Mouse (Mus musculus) ovary, adult 18-20 months (tissue): ENCODE results near the gene 1810037I17Rik.
"Not testable (repeated sequence)": the region's sequence is repeated elsewhere in the genome, so short reads cannot be mapped to it uniquely, and the experiment has no call there.

Experiments used
- DNase-seq: peaks from one replicate; pipeline ENCODE4 v3.0.0; 2022; ENCODE audit warnings: low spot score, mixed read lengths

1810037I17Rik gene

DNA sequence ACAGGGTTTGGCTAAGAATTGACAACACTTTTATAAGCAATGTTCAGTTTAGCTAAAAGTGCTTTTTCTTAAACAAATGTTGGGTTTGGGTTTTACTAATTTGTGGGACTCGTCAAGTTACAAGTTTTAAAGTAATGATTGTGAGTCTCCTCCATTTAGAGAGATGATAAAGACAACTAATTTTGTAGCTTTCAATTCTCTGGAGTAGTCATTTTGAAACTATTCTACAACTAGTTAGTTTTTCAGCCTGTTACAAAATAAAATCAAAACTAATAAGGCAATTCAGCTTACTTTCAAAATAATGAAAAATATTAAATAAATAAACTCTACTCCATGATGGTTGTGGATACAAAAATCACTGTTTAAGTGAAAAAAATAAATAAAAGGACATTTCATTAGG lies 8.5 kb downstream of the 1810037I17Rik start:
- no peak for DNase-seq

DNA sequence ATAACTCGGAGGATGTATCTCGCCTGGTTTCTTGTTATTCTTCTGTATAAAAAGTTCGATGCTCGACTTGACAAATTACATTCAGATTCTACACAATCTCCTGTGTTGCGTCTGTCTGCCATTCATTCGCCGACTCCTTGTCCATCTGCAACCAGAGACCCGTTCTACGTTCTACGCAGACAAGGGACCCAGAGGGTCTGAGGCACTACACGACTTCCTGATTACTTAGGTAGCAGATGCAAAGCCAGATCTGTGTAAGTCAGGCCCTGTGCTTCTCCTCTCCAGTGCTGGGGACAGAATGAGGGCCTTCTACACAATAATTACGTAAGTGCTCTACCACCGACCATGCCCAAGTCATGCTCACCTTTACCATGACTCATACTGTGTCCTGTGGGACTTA lies 13.2 kb downstream of the 1810037I17Rik start:
- not testable (repeated sequence) for DNase-seq

DNA sequence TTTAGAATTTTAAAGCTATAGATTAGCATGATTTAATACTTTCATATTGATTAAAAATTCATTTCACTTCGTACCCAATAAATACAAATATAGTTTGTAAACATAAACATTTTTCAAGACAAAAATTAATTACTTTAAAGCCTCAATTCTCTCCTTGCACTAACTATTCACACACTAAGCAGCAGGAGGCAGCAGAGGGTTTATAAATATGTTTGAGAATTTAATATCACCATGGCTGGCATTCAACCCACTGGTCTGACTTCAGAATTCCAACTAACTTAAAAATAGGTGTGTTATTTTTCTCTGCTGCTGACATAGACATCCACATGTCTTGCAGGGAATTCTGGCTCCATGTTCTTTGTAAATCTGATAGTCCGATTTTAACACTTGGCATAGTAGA lies 15.2 kb downstream of the 1810037I17Rik start:
- no peak for DNase-seq

DNA sequence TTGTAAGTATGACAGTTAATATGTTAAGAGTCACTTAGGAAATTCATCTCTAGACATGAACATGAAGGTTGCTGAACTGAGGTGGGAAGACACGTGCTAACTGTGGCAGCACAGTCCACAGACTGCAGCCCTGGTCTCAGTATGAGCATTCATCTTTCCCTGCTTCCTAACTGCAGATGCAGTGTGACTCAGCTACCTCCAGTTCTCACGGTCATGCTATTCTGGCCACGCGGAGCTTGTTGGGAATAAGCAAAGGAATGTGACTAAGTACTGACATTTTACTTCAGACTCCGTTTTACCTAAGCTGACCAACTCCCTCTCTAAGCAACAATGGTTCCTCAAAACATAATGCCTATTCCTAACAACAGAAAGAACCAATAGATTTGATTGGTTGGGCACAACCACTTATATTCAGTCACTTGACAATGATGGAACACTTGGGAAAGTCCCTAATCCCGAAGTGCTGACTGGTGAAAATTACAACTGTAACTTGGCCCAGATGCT lies 19.4 kb downstream of the 1810037I17Rik start:
- no peak for DNase-seq

DNA sequence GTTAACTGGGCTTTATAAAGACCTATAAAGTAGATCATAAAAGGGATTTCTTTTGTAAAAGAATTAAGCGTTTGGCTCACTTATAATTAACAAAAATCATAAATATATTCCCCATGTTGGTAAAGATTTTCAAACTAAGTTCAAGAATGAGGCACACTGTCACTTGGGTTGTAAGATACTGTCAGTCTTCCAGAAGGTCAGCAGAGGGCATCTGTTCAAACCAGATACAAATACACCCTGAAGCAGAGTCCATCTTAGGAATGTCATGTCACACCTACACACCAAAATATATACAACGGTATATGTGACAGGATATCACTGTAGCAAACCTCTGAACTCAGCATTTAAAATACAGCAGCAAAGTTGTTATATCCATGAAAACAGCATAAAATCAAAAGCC lies 26.1 kb downstream of the 1810037I17Rik start:
- DNase-seq, result no peak

DNA sequence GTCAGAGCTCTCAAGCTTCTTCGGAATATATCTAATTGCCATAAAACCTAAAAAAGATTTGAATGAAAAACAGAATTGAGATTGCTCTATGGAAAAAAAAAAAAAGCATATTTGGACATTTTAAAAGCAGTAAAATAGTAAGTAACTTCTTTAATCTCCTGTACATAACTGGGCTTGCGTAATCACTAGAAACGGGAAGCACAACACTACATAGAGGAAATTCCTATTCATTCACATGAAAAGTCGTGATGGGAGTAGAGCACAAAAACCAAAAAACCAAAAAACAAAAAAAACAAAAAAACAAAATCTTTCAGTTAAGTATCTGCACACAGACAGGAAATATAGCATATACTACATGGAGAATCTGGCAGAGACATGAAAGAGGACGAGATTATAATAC lies 40.3 kb downstream of the 1810037I17Rik start:
- no peak for DNase-seq

DNA sequence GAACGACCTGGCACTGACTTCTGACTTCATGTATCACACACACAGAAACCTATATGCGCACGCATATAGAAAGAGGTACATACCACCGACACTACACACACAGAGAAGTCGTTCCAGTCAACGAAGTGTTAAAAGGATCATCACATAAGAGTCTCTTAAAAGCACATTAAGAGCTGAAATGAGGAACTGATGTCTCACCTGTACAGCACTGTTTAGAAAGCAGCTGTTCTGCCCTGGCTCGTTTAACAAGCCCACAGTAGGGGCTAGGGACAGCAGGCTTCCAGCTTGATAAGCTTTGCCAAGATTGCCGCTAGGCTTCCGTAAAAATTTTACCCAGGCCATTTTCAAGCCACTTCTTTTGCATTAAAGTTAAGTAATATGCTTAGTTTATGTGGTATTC lies 44.4 kb downstream of the 1810037I17Rik start:
- no peak for DNase-seq

DNA sequence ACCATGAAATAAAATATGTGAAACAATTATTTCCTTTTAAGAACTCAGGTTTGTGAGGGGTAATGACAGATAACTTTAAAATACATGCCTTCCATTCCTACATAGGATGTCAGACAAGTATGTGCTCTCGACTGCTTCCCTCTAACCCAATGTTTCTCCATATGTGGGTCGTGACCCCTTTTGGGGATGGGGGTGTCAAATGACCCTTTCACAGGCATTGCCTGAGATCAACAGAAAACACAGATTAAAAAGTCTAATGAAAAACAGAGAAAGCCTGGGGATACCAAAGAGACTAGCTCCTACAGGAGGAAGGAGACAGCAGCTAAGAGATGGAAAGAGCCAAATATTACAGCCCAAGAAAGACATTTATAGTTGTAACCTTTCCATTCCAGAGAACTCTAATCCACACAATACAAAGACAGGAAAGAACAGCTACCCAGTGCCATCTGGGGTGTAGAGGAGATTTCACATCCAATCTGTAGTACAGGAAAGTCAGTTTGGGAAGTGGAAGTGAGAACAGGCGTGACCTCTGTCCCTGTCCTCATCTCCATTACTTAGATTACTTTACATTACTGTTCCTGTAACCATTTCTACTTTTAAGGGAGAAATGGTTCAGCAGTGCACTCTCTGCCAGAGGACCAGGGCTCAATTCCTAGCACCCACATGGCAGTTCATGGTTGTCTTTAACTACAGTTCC lies 48.3 kb downstream of the 1810037I17Rik start:
- no peak for DNase-seq

DNA sequence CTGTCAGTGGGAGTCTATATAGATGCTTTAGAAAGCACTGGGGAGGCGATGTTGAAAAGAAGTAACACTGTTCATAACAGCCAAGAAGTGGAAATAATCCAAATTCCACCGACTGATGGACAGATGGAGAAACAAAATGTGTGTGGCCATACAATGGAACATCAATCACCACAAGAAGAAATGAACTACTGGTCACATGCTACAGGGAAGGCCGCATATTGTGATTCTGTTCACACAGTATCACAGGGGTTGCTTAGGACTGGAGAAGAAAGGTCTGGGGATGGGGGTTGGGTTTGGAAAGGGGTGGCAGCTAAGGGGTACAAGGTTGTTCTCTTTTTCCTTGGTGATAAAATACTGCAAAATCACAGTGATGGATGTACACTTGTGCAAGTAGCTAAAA lies 50.8 kb downstream of the 1810037I17Rik start:
- no peak for DNase-seq

DNA sequence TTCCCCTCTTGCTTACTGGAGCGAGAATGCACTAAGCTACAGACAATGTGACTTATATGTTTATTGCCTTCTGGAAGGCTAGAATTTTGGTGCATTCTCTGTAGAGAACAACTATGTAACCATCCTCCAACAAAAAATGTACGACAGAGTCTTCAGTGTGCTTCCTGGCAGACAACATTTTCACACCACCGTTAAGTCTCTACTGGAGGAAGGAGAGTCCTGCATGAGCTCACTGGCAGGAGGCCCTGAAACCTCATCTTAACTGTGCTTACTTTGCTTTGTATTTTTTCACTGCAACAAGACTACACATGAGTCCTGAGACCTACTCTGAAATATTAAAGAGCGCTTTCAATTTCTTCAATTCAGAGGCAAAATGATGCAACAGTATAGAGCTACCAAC lies 51.4 kb downstream of the 1810037I17Rik start:
- DNase-seq, result no peak
